Mouse (Mus musculus) cerebellum, postnatal 25 days (tissue): ENCODE data around the gene Hsd3b2.
"Not testable (repeated sequence)": the region's sequence is repeated elsewhere in the genome, so short reads cannot be mapped to it uniquely, and the experiment has no call there.

Experiments used
- DNase-seq, 2 experiments: peaks; one replicate each; pipeline ENCODE4 v3.0.0; 2021; ENCODE audit warnings: mixed read lengths in 2 of 2

Hsd3b2 gene

GRCm38 (mm10) chr3:98724376-98724775 is at the start of gene Hsd3b2:
TSS of gene Hsd3b2 (minus strand) at chr3:98724543.
- DNase-seq: no peak

- no peak for DNase-seq
These were observed 39.8 kb upstream of the Hsd3b2 start for GRCm38 (mm10) chr3:98764155-98764554.

GRCm38 (mm10) chr3:98756836-98757235 is 32.5 kb upstream of the Hsd3b2 start:
- no peak for DNase-seq

- no peak for DNase-seq
These were observed 27.8 kb upstream of the Hsd3b2 start for GRCm38 (mm10) chr3:98752171-98752570.

GRCm38 (mm10) chr3:98741043-98741442 is 16.7 kb upstream of the Hsd3b2 start:
- not testable (repeated sequence) for DNase-seq

GRCm38 (mm10) chr3:98734340-98734739 is 10.0 kb upstream of the Hsd3b2 start:
- no peak for DNase-seq

GRCm38 (mm10) chr3:98733724-98734123 is 9.4 kb upstream of the Hsd3b2 start:
- DNase-seq: no peak

- no peak for DNase-seq
These were observed 1.9 kb upstream of the Hsd3b2 start for GRCm38 (mm10) chr3:98726281-98726680.

- no peak for DNase-seq
These were observed 3.6 kb downstream of the Hsd3b2 start for GRCm38 (mm10) chr3:98720740-98721139.

- no peak for DNase-seq
These were observed 41.9 kb downstream of the Hsd3b2 start for GRCm38 (mm10) chr3:98682401-98682800.

- no peak for DNase-seq
These were observed 43.6 kb downstream of the Hsd3b2 start for GRCm38 (mm10) chr3:98680786-98681185.
